Mouse (Mus musculus) hindbrain, postnatal 0 days (tissue): ENCODE data around the gene Slc7a11. TPM values are rescaled to one million over a fixed set of nuclear protein-coding genes. Genes with fewer than 3 reads are reported as not detected.

Experiments
- ATAC-seq: fragments of 200-750 bp; cut with Nextera tagmentation; 2 replicates; pipeline ENCODE4 v1.8.0; 2017; ENCODE audit warnings: mild to moderate bottlenecking, moderate TSS enrichment, moderate library complexity
- DNase-seq: peaks from one replicate; pipeline ENCODE4 v3.0.0-alpha.2; 2015; ENCODE audit warnings: low spot score
- H3K27ac ChIP-seq: fragments of 300-500 bp; sonication (generic); 2 replicates; pipeline ENCODE4 v1.5.1; 2014; ENCODE audit warnings: mild to moderate bottlenecking
- H3K27me3 ChIP-seq: fragments of 300-500 bp; sonication (generic); 2 replicates; pipeline ENCODE4 v1.6.1; 2014; ENCODE audit warnings: low read length, mixed read lengths; ENCODE audit not compliant: insufficient read depth
- H3K36me3 ChIP-seq: fragments of 300-500 bp; sonication (generic); 2 replicates; pipeline ENCODE4 v1.6.1; 2014; ENCODE audit warnings: low read length, mixed read lengths; ENCODE audit not compliant: insufficient read depth
- H3K4me1 ChIP-seq: fragments of 300-500 bp; sonication (generic); 2 replicates; pipeline ENCODE4 v1.6.1; 2014; ENCODE audit warnings: antibody characterized with exemption, low read length, mixed read lengths; ENCODE audit not compliant: insufficient read depth
- H3K4me2 ChIP-seq: fragments of 300-500 bp; sonication (generic); 2 replicates; pipeline ENCODE4 v1.6.1; 2014; ENCODE audit warnings: low read depth, mild to moderate bottlenecking, low read length, moderate library complexity, mixed read lengths
- H3K4me3 ChIP-seq: fragments of 300-500 bp; sonication (generic); 2 replicates; pipeline ENCODE4 v1.5.1; 2014; ENCODE audit warnings: low read length
- H3K9ac ChIP-seq: fragments of 300-500 bp; sonication (generic); replicated peaks from 2 replicates; pipeline ENCODE4 v1.6.1; 2014; ENCODE audit warnings: mild to moderate bottlenecking, low read length, moderate library complexity, mixed read lengths
- H3K9me3 ChIP-seq: fragments of 300-500 bp; sonication (generic); 2 replicates; pipeline ENCODE4 v1.6.1; 2016; ENCODE audit warnings: low read length, mixed read lengths
- CTCF ChIP-seq: IDR thresholded peaks from 2 replicates; pipeline ENCODE4 v1.5.1; 2016; ENCODE audit warnings: antibody characterized with exemption, control low read depth, low read depth
- WGBS: fragments of 180-500 bp; shearing (Covaris S2); extraction: QIAGEN DNeasy Blood & Tissue Kit; methylation state at CpG from one replicate; pipeline ENCODE4 v1.1.7; 2014; 5-methylcytosine and 5-hydroxymethylcytosine counted together
- polyA plus RNA-seq: library from polyadenylated mRNA; unstranded; fragments of >200 nt; fragmentation: Nextera tagmentation; extraction: Ambion mirVana; gene quantifications from 2 replicates; pipeline ENCODE4 v1.2.1, GENCODE M21; 2015
- total RNA-seq: library from RNA; depleted of rRNA; stranded (reverse); fragments of >200 nt; gene quantifications from 2 replicates; pipeline ENCODE4 v1.2.3, GENCODE M21; 2014

The Slc7a11 gene
- total and polyA plus RNA-seq, 2 experiments from 2014 or later, result 4.8 to 18.0 TPM

DNA sequence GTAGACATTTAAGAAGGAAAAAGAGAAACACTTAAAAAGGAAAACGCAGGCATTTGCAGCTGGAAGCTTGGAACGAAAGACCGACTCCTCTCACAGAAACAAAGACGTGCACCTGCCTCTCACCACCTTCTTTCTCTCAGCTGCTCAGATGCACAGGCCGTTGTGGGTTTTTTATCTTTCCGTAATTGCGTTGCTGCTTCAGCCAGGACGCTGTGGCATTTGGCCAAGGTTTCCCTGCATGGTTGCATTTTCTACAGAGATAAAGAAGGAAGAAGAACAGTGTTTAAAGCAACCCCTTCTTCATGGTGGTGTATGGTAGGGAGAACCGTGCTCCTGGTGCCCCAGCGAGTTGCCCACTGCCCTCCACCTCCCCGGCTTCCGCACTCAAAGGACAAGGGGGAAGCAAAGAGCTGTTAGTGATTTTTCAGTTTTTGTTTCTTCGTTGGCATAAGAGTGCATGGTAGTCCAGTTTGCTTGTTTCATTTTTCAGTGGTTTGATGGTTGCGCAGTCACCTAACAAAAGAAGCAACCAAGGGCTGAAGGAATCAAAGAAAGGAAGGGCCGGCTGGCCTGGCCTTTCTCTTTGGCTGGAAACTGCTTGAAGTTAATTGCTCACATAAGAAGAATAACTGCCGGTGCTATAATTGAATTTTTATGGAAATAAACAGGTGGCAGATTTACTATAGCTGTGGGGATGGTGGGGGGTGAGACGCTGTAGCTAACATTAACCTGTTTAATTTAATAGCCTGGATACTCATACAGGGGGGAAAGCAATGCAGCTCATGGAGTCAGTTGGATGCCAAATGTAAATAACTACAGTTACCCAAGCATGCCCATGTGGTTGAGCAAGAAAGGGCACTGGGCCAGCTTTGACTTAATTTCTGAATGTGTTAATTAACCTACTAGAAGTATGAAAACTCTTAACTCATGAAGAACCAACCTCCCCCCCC lies 143.1 kb downstream of the Slc7a11 start:
- Histone ChIP-seq H3K27me3 (no peaks in the 10 kb centered on the region), H3K4me2 (peak overlapping the region; percentile 17), H3K9me3 (no peaks in the 10 kb centered on the region), H3K4me1 (no peaks in the 10 kb centered on the region), H3K36me3 (no peaks in the 10 kb centered on the region), H3K27ac (no peak overlapping the region), H3K9ac (no peak overlapping the region), H3K4me3 (no peak overlapping the region)
- peak; percentile 62 for DNase-seq
- ATAC-seq, result peak; percentile 62; the same call in 1 of the 2 replicates
- TF ChIP-seq CTCF, result no peak
- WGBS, result 35% methylated on average over 17 of the region's 17 CpGs

DNA sequence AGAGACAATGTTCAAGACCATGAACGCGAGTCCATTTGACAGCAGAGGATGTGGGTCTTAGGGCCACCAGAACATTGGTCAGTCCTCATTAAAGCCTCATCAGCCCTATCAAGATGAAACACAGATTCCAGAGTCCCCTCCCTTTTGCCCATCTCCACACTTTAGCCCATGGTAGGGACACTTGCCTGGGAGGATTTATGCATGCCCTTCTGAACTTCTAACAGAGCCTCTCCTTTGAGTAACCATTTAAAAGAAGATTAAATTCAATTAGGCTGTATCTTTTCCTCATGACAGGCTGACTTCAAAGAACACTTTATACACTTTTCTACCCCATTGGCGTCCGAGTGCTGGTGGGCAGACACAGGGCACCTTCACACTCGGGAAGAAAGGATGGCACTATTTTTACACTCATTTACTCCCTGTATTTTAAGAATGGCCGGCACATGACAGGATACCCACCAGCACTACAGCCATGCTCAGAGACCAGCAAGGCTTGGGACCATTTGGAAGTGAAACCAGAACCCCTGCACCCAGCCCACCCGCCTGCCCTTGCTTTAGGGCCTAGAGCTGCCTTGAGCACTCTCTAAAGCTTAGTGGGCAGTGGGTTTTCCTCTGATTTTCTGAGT lies 144.9 kb downstream of the Slc7a11 start:
- DNase-seq (no peak), ATAC-seq (no peak)
- TF ChIP-seq CTCF, result no peak
- WGBS, result 55% methylated on average over 7 of the region's 7 CpGs
- no peak overlapping the region for H3K9ac ChIP-seq
- no peak overlapping the region for H3K4me2 ChIP-seq
- no peaks in the 10 kb centered on the region for H3K4me1 ChIP-seq
- H3K9me3 ChIP-seq, result no peaks in the 10 kb centered on the region
- no peak overlapping the region for H3K27ac ChIP-seq
- no peaks in the 10 kb centered on the region for H3K36me3 ChIP-seq
- no peaks in the 10 kb centered on the region for H3K27me3 ChIP-seq
- H3K4me3 ChIP-seq, result no peak overlapping the region

DNA sequence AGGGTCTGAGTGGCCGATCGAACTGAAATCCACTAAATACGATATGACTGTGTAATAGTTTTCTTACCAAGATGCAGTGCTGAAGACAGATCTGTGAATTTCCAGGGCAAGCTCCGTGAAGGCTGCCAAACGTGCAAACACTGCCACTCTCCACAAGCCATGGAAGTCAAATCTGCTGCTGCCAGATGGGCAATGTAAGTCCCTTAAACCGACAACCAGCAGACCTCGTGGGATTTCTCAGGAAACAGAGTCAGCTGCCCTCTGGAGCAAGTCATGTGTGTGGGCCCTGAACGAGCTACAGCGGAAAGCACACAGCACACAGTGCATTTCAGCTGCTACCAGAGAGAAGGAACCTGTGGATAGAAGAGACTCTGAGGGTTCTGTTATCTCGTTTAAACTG lies 146.5 kb downstream of the Slc7a11 start:
- 52% methylated on average over 10 of the region's 10 CpGs for WGBS
- peak; percentile 63 for DNase-seq
- no peak overlapping the region for H3K4me2 ChIP-seq
- H3K4me1 ChIP-seq, result no peaks in the 10 kb centered on the region
- no peak for TF ChIP-seq CTCF
- H3K9ac ChIP-seq, result no peak overlapping the region
- H3K27ac ChIP-seq, result no peak overlapping the region
- H3K36me3 ChIP-seq, result no peaks in the 10 kb centered on the region
- no peaks in the 10 kb centered on the region for H3K27me3 ChIP-seq
- H3K9me3 ChIP-seq, result no peaks in the 10 kb centered on the region
- ATAC-seq, result no peak
- H3K4me3 ChIP-seq, result no peak overlapping the region

DNA sequence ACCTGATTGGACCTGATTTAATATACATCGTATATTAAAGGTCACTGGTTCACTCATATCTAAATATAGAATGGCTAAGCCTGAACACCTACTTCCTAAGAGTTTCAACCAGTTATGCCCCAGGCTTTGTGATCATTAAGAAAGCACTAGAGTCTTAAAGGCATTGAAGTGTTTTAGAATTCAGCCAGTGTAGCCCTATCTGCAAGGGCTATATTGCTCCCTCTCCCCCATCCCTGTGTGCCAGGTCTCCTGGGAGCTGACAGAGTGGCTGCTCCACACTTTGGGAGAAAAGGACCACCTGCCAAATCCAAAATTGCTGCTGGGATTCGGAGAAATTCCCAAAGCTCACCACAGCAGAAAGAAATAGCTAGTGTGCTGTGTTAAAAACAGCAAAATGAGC lies 168.4 kb downstream of the Slc7a11 start:
- Histone ChIP-seq H3K4me2 (no peak overlapping the region), H3K9me3 (no peaks in the 10 kb centered on the region), H3K9ac (no peak overlapping the region), H3K4me1 (no peaks in the 10 kb centered on the region), H3K27ac (no peak overlapping the region), H3K4me3 (no peak overlapping the region), H3K27me3 (no peaks in the 10 kb centered on the region), H3K36me3 (no peaks in the 10 kb centered on the region)
- ATAC-seq (peak; percentile 38; the same call in 1 of the 2 replicates), DNase-seq (peak; percentile 36)
- WGBS, result 62% methylated on average over 2 of the region's 2 CpGs
- no peak for TF ChIP-seq CTCF

DNA sequence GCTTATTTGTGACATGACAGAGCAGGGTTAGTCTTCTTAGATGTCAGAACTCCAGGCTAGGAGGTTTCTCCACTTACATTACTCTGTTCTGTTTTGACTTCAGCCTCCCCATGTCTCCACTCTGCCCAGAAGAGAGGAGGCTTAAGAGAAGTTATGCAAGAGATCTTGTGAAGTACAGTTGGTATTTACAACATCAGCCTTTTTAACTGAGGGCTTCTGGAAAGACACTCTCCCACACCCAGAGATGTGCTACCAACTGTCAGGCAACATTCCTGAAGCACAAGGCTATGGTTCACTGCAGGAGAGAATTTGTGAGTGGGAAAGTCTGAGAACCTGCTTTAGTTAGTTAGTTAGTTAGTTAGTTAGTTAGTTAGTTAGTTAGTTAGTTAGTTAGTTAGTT lies 171.2 kb downstream of the Slc7a11 start:
- no peaks in the 10 kb centered on the region for H3K4me1 ChIP-seq
- no peaks in the 10 kb centered on the region for H3K36me3 ChIP-seq
- H3K27ac ChIP-seq, result no peak overlapping the region
- no peak overlapping the region for H3K4me2 ChIP-seq
- no peaks in the 10 kb centered on the region for H3K9me3 ChIP-seq
- H3K27me3 ChIP-seq, result no peaks in the 10 kb centered on the region
- no peak for TF ChIP-seq CTCF
- DNase-seq (no peak), ATAC-seq (no peak)
- H3K9ac ChIP-seq, result no peak overlapping the region
- no peak overlapping the region for H3K4me3 ChIP-seq

DNA sequence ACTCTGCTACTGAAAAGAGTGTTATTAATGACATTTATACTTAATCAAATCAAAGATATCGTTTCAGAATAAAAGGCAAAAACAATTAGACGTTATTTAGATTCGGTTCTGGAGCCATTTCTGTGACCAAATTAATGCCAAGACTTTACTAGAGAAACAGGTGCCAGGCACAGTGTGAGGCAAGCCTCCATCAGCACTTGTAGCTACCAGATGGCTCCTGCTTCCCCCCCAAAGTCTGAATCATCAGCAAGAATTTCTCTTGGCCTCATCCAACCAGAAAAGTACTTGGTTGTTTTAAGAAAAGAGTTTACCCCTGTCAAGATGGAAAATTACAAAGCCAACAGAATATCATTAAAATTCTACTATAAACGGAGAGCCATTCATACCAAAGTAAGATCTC lies 173.7 kb downstream of the Slc7a11 start:
- Histone ChIP-seq H3K4me1 (no peaks in the 10 kb centered on the region), H3K9ac (no peak overlapping the region), H3K27me3 (no peaks in the 10 kb centered on the region), H3K4me3 (no peak overlapping the region), H3K27ac (no peak overlapping the region), H3K9me3 (no peaks in the 10 kb centered on the region), H3K4me2 (no peak overlapping the region), H3K36me3 (no peaks in the 10 kb centered on the region)
- 75% methylated on average over 4 of the region's 4 CpGs for WGBS
- ATAC-seq (no peak), DNase-seq (no peak)
- no peak for TF ChIP-seq CTCF
